Mouse (Mus musculus) cerebellum, postnatal 10 days (tissue): Measurements from ENCODE around the gene Pde4d.

Source experiments
- DNase-seq, 2 experiments: peaks; one replicate each; pipeline ENCODE4 v3.0.0; 2021; ENCODE audit warnings: mixed read lengths in 2 of 2

Gene Pde4d

DNA sequence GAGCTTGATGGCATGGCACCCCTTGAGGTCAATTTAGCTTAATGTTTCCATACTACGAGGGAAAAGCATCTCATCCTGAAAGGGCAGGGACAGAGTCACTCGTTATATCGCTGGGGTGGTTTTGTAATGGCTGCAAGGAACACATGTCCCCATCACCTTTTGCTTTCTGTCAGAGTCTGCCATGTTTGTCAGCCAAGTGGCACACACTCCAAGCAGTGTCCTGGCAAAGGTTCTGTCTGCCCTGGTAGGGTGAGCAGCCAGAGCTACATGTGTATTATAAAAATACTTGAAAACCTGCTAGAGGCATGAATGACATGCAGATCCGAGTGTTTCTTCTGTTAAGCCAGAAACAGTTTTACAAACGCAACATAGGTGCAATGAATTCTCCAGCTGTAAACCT is 1535.7 kb downstream of the Pde4d start:
- DNase-seq, result peak; percentile 16 to 19

DNA sequence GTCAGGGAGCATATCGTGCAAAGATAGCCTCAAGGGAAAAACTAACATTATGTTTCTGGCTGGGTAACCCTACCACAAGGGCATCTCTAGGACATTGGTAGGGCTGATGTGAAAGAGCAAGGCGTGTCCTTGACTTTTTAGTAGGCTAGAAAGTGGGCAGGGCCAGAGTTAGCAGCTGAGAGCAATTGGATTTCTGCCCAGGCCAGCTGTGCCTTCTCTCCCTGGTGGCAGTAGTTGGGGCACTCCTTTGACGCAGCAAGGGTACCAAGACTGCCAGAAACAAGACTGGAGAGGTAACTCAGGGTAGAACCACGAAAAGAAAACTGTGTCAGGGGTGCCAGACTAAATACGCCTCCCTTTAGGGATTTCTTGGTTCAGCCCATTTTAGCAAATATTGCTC is 1536.1 kb downstream of the Pde4d start:
- peak; percentile 54 to 56 for DNase-seq

DNA sequence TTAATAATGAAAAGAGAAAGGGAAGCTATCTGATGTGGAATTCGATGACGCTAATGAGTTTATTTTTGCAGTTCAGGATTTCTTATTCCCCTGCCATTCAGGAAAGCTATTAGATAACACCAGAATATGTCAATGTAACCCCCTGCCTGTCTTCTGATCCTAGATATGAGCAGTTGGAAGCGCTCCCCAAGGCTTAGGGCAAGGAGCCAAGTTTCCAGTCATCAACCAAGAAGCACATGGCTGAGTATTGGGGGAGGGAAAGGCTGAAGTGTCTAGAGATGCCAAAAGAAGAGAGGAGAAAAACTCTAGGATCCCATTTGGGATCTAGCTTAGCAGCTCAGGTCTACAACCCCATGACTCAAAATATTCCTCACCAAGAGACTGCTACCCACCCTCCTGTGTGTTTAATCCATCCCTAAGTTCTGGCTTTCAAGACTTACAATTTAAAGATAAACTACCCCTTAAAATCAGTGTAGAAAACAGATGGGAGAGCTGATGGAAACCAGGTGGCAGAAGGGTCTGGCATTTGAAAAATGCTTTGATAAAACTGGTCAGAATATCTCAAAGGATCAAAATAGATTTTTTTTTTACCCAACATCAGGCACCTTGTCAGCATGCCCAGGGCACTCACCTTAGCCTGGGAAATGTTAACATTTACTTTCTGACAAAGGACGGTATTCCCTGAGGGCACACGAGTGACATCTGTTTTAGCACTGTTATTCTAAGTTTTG is 1543.2 kb downstream of the Pde4d start:
- peak; percentile 93 to 95 for DNase-seq

DNA sequence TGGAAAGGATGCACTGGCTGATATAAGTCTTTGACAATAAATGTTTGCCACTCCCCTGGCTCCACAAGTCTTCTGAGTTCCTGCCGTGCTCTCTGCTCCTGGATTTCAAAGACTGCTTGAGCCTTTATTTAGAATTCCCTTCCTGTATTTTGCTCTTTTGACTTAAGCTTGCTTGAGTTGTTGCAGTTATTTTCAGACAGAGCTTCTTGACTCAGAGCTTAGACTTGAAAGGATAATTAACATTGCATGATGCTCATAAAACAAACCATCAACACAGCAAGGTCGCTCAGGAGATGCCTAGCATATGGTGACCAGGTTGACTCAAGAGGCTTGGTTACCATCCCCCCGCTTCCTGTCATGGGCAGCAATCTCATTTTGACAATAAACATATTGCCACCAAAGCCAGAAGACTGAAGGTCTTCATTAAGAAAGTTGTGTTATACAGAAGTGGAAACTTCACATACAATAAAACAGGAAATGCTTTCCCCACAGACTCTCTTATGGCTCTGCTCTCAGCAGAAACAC is 1544.6 kb downstream of the Pde4d start:
- DNase-seq, result no peak

DNA sequence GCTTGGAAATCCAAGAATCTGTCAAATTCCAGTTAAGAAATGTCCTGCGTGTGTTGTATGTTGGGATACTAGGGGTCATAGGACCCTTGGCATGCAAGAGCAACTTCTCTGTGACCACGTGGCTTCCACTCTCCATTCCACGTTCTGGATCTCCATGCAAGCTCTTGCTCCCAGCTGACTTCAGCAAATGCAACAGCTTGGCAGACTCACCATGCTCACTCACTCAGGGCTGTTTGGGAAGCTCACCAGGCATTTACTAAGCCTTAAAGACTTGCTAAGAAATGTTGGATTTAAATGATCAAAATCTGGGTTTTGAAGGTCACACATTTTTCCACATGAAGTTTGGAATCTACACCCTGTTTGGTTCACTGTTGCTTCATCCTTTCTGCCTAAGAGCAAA is 1552.3 kb downstream of the Pde4d start:
- no peak for DNase-seq
